Mouse (Mus musculus): ENCODE data around the gene Cd3g. TPM values are rescaled to one million over a fixed set of nuclear protein-coding genes. Genes with fewer than 3 reads are reported as not detected.
A peak's percentile ranks its signal among the peaks of the same experiment; 100 is the strongest.

Gene Cd3g
- total and polyA plus RNA-seq, 2 experiments from 2014 or later = not detected

- DNase-seq (peak; percentile 99), ATAC-seq (peak; percentile 93)
- no peaks in the 10 kb centered on the region for H3K9me3 ChIP-seq (ENCODE audit: low read length)
- H3K4me2 ChIP-seq (ENCODE audit: low read depth) = peak within 1 kb of the TSS; percentile 66
- WGBS = under 1% methylated on average over 48 of the region's 48 CpGs
- no peaks in the 10 kb centered on the region for H3K36me3 ChIP-seq (ENCODE audit: insufficient read depth)
- H3K4me1 ChIP-seq (ENCODE audit: insufficient read depth) = peaks cover 6% of the 10 kb centered on the region
- TF ChIP-seq CTCF (IDR thresholded peaks at IDR 0.05; ENCODE audit: low read depth) = no peak
- H3K27ac ChIP-seq (ENCODE audit: low read depth, low read length) = peak within 1 kb of the TSS; percentile 94
- H3K4me3 ChIP-seq (ENCODE audit: low read depth, low read length) = peak within 1 kb of the TSS; percentile 93
- H3K27me3 ChIP-seq (ENCODE audit: insufficient read depth, low read length) = no peaks in the 10 kb centered on the region
- H3K9ac ChIP-seq = peak within 1 kb of the TSS; percentile 85
Observed at GRCm38 (mm10) chr9:44920374-44921122, 59.7 kb downstream of the Cd3g start, which contains the start of gene Atp5l. Gene Atp5l (minus strand): TSS chr9:44920742.

GRCm38 (mm10) chr9:44919606-44920005 is 60.6 kb downstream of the Cd3g start:
- Histone ChIP-seq H3K4me1 (ENCODE audit: insufficient read depth) (peaks cover 6% of the 10 kb centered on the region), H3K4me2 (ENCODE audit: low read depth) (peak overlapping the region; percentile 66), H3K36me3 (ENCODE audit: insufficient read depth) (no peaks in the 10 kb centered on the region), H3K27me3 (ENCODE audit: insufficient read depth, low read length) (no peaks in the 10 kb centered on the region), H3K9me3 (ENCODE audit: low read length) (no peaks in the 10 kb centered on the region), H3K9ac (peak overlapping the region; percentile 85), H3K27ac (ENCODE audit: low read depth, low read length) (no peak overlapping the region), H3K4me3 (ENCODE audit: low read depth, low read length) (peak overlapping the region; percentile 93)
- no peak for TF ChIP-seq CTCF (IDR thresholded peaks at IDR 0.05; ENCODE audit: low read depth)
- DNase-seq = no peak
- 42% methylated on average over 2 of the region's 2 CpGs for WGBS
- no peak for ATAC-seq

Other genes with a start within 250 kb of the Cd3g start
- gene Phldb1, start 245.2 kb downstream of the Cd3g start, total RNA-seq (2014; rRNA removed) = 106 and 129 TPM in 2 replicates
- gene Phldb1, start 245.2 kb downstream of the Cd3g start, polyA plus RNA-seq (2015; fragmentation: Nextera tagmentation; extraction: Ambion mirVana) = 28.2 and 34.3 TPM in 2 replicates
- 107 and 113 TPM in 2 replicates for gene Arcn1, start 212.6 kb downstream of the Cd3g start, total RNA-seq (2014; rRNA removed)
- gene Arcn1, start 212.6 kb downstream of the Cd3g start, polyA plus RNA-seq (2015; fragmentation: Nextera tagmentation; extraction: Ambion mirVana) = 86.0 and 105 TPM in 2 replicates
- gene Ift46, start 212.5 kb downstream of the Cd3g start, total RNA-seq (2014; rRNA removed) = 67.0 and 72.4 TPM in 2 replicates
- 158 and 166 TPM in 2 replicates for gene Ift46, start 212.5 kb downstream of the Cd3g start, polyA plus RNA-seq (2015; fragmentation: Nextera tagmentation; extraction: Ambion mirVana)
- 11.8 and 12.8 TPM in 2 replicates for gene Tmem25, start 181.1 kb downstream of the Cd3g start, total RNA-seq (2014; rRNA removed)
- 11.6 and 14.9 TPM in 2 replicates for gene Tmem25, start 181.1 kb downstream of the Cd3g start, polyA plus RNA-seq (2015; fragmentation: Nextera tagmentation; extraction: Ambion mirVana)
- gene Ttc36, start 177.4 kb downstream of the Cd3g start, total RNA-seq (2014; rRNA removed) = 0.69 and 2.6 TPM in 2 replicates
- gene Ttc36, start 177.4 kb downstream of the Cd3g start, polyA plus RNA-seq (2015; fragmentation: Nextera tagmentation; extraction: Ambion mirVana) = 0.68 and 0.71 TPM in 2 replicates
- gene Kmt2a, start 99.1 kb downstream of the Cd3g start, total RNA-seq (2014; rRNA removed) = 14.5 and 18.5 TPM in 2 replicates
- 6.7 and 13.7 TPM in 2 replicates for gene Kmt2a, start 99.1 kb downstream of the Cd3g start, polyA plus RNA-seq (2015; fragmentation: Nextera tagmentation; extraction: Ambion mirVana)
- gene Atp5l, start 59.7 kb downstream of the Cd3g start, total RNA-seq (2014; rRNA removed) = 216 and 362 TPM in 2 replicates
- gene Atp5l, start 59.7 kb downstream of the Cd3g start, polyA plus RNA-seq (2015; fragmentation: Nextera tagmentation; extraction: Ambion mirVana) = 859 and 1,152 TPM in 2 replicates
- 40.9 and 51.5 TPM in 2 replicates for gene Ube4a, start 14.8 kb downstream of the Cd3g start, total RNA-seq (2014; rRNA removed)
- 22.6 and 28.9 TPM in 2 replicates for gene Ube4a, start 14.8 kb downstream of the Cd3g start, polyA plus RNA-seq (2015; fragmentation: Nextera tagmentation; extraction: Ambion mirVana)
- not detected in 2 replicates for gene Cd3d, start 1.4 kb upstream of the Cd3g start, total RNA-seq (2014; rRNA removed)
- not detected in 2 replicates for gene Cd3d, start 1.4 kb upstream of the Cd3g start, polyA plus RNA-seq (2015; fragmentation: Nextera tagmentation; extraction: Ambion mirVana)
- gene Cd3e, start 29.2 kb upstream of the Cd3g start, total RNA-seq (2014; rRNA removed) = not detected in 2 replicates
- 0.19 TPM in 1 of 2 replicates, not detected in the other for gene Cd3e, start 29.2 kb upstream of the Cd3g start, polyA plus RNA-seq (2015; fragmentation: Nextera tagmentation; extraction: Ambion mirVana)
- gene Mpzl2, start 59.4 kb upstream of the Cd3g start, total RNA-seq (2014; rRNA removed) = 2.2 and 4.6 TPM in 2 replicates
- gene Mpzl2, start 59.4 kb upstream of the Cd3g start, polyA plus RNA-seq (2015; fragmentation: Nextera tagmentation; extraction: Ambion mirVana) = 2.0 and 2.3 TPM in 2 replicates
- gene Mpzl3, start 74.8 kb upstream of the Cd3g start, total RNA-seq (2014; rRNA removed) = 1.8 and 3.7 TPM in 2 replicates
- gene Mpzl3, start 74.8 kb upstream of the Cd3g start, polyA plus RNA-seq (2015; fragmentation: Nextera tagmentation; extraction: Ambion mirVana) = 0.62 and 1.1 TPM in 2 replicates
- 0.23 TPM in 1 of 2 replicates, not detected in the other for gene Jaml, start 98.8 kb upstream of the Cd3g start, total RNA-seq (2014; rRNA removed)
- 0.16 and 0.19 TPM in 2 replicates for gene Jaml, start 98.8 kb upstream of the Cd3g start, polyA plus RNA-seq (2015; fragmentation: Nextera tagmentation; extraction: Ambion mirVana)
- gene Scn2b, start 137.4 kb upstream of the Cd3g start, total RNA-seq (2014; rRNA removed) = 8.6 and 11.5 TPM in 2 replicates
- gene Scn2b, start 137.4 kb upstream of the Cd3g start, polyA plus RNA-seq (2015; fragmentation: Nextera tagmentation; extraction: Ambion mirVana) = 3.6 and 5.4 TPM in 2 replicates
- gene Scn4b, start 158.0 kb upstream of the Cd3g start, total RNA-seq (2014; rRNA removed) = 0.43 and 0.69 TPM in 2 replicates
- gene Scn4b, start 158.0 kb upstream of the Cd3g start, polyA plus RNA-seq (2015; fragmentation: Nextera tagmentation; extraction: Ambion mirVana) = 0.36 and 0.59 TPM in 2 replicates
- 0.38 TPM in 1 of 2 replicates, not detected in the other for gene BC049352, start 201.6 kb upstream of the Cd3g start, total RNA-seq (2014; rRNA removed)
- 0.28 and 0.47 TPM in 2 replicates for gene BC049352, start 201.6 kb upstream of the Cd3g start, polyA plus RNA-seq (2015; fragmentation: Nextera tagmentation; extraction: Ambion mirVana)
- gene Tmprss4, start 223.7 kb upstream of the Cd3g start, total RNA-seq (2014; rRNA removed) = not detected in 2 replicates
- not detected in 2 replicates for gene Tmprss4, start 223.7 kb upstream of the Cd3g start, polyA plus RNA-seq (2015; fragmentation: Nextera tagmentation; extraction: Ambion mirVana)